Mouse (Mus musculus) layer of hippocampus, adult 11-12 months (tissue): ENCODE results near the gene Ssxb8.
"Not testable (repeated sequence)": the region's sequence is repeated elsewhere in the genome, so short reads cannot be mapped to it uniquely, and the experiment has no call there.

Experiments used
- DNase-seq: peaks from one replicate; pipeline ENCODE4 v3.0.0; 2022; ENCODE audit warnings: low spot score

The Ssxb8 gene

GRCm38 (mm10) chrX:8690744-8691143, at the start of gene Ssxb8:
TSS of gene Ssxb8 (minus strand) at chrX:8690844.
- not testable (repeated sequence) for DNase-seq

GRCm38 (mm10) chrX:8732907-8733306, 42.3 kb upstream of the Ssxb8 start:
- peak; percentile 63 for DNase-seq

GRCm38 (mm10) chrX:8663085-8663484, 27.6 kb downstream of the Ssxb8 start:
- DNase-seq: no peak
